Mouse (Mus musculus) NIH3T3 (cell line): ENCODE measurements at regions not wholly inside any gene's neighbourhood (a gene's known extent, or its start where the extent isn't known, plus 50 kb on each side); places are given as distances from the start of the nearest gene placed in this dataset.

Experiments used
- DNase-seq: peaks from one replicate; pipeline ENCODE4 v3.0.0-alpha.2; 2012; ENCODE audit warnings: low read depth

DNA sequence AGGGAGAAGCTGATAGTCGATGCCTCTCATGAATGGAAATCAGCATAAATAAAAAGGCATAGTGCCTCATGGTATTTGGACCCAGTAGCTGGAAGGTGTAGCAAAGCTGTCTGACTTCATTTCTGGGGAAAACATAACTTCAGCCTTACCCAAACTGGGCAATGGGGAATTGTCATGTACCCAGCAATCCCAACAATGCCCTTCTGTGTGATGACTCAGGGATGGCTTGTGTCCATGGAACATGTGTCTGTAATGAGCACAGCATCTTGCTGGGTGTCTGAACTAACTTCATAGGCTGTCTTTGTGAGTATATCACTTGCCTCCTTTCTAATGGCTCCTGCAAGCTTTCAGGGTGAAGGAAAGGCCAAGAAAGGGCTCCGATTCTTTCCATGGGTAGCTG is 140.3 kb downstream of the Bod1 start:
- DNase-seq = peak; percentile 75

- DNase-seq = no peak
These were observed 140.8 kb downstream of the Bod1 start for GRCm38 (mm10) chr11:31530851-31531250.

DNA sequence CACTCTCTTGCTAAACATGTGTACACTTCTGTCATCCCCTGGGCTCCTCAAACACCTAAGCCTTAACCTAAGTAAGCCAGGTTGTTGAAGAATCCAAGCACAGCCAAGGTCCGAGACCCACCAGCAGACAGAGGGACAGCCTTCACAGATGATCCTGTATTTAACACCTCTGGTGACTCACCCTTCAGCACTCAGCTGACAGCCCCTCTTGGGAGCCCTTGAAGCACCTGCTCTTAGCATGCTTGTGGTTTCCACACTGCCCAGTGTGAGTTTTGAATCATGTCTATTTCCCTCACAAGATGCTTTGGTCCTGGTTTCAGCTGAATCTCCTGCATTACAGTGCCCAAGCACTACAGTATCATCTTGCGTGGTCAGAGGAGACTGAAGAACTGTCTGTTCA is 142.0 kb downstream of the Bod1 start:
- DNase-seq = peak; percentile 25

GRCm38 (mm10) chr11:31524708-31525107 is 147.0 kb downstream of the Bod1 start:
- DNase-seq = peak; percentile 18

DNA sequence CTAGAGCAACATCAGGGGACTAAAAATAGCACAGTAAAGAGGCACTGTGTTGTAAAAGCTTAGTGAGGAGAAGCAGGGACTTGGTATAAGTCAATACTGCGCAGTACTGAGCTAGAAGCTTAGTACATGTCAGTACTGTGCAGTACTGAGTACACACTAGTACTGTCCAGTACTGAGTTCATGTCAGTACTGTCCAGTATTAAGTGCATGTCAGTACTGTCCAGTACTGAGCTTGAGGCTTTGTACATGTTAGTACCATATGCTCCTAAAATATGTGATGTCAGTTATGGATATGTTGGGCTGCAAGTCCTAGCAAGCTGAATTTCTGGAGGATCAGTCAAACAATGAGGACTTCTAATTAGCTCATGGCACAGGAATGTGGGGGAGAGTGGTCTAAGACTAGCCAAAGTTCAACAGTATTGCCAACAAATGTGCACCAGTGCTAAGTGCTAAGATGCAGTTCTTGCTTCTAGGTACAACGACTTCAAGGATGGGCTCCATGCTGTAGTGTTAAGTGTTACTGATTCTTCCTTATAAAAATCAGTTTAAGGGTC is 147.5 kb downstream of the Bod1 start:
- peak; percentile 47 for DNase-seq

DNA sequence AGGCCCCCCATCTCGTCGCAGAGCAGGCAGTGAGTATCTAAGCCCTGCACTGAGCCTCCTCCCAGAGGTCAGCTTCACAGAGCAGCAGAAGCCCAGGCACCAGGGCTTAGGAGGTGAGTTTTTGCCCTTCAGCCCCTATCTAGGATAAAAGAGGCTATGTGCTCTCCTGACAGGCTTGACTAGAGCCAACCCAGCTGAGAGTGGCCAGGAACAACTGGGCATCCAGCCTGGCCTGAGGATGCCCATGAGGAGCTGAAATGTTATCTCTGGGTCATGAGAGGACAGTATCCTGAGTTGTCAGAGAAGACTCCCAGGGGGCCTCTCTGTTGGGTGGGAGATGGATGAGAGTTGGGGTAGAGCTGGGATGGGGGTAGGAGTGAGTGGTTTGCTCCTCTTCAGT is 149.6 kb downstream of the Bod1 start:
- DNase-seq = no peak

DNA sequence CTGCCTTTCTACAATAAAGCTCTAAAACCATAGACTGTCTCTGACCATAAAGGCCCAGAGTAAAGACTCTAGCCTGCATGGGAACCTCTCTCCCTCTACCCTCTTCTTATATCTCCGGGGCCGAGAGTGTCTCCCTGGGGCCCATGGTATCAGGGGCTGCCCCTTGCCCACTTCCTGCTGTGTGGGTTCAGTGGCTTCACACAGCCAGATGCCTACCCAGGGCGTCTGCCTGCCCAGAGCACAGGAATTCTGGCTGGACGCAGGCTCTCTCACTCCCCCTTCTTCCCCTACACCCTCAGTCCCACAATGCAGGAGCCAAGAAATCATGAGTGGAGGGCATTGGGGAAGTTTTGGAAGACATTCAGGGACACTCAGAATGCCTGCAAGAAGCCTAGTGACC is 150.8 kb downstream of the Bod1 start:
- DNase-seq = no peak

DNA sequence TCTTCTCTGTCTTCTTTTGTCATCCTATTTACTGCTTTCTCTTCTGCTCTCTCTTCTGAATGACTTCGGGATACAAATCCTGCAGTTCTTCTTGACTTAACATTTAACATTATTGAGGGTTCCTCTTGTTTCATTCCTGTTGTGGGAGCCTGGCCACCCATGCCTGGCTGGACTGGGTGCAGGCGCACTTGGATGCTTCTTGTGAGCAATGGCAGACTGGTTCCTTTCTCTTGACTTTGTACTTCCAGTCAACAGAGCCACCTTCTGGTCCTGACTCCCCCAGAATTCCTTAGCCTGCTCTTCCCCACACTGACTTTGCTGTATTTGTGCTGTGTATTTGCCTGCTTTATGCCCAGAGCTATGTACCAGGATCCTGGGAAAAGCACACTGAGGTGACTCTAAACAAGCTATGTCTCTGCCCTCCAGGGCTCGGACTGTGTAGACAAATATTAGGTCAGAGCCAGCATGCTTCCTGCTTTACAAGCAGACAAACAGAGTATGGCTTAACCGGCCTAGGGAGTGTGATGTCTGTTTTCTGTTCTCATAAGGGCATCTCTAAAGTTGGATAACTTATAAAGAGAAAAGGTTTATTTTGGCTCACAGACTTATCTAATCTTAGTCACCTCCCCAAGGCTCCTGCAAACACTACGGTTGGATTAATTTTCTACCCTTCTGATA is 133.5 kb upstream of the Stc2 start:
- peak; percentile 31 for DNase-seq

- no peak for DNase-seq
These were observed 115.6 kb upstream of the Stc2 start for GRCm38 (mm10) chr11:31485429-31485828.

DNA sequence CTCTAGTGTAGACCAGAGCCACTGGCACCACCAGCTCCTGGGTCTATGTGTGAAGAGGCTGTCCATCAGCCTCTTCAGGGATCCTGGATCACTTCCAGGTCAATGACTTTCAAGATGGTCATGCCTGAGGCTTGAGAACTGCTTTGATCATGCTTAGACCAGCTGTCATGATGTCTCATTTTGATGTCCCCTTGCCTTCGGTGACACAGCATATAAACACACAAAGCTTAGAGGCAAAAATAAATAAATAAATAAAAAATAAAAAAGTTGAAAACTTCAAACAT is 111.1 kb upstream of the Stc2 start:
- no peak for DNase-seq

- no peak for DNase-seq
These were observed 110.6 kb upstream of the Stc2 start for GRCm38 (mm10) chr11:31480225-31481056.

GRCm38 (mm10) chr11:31477763-31478162 is 107.9 kb upstream of the Stc2 start:
- no peak for DNase-seq

GRCm38 (mm10) chr11:31477104-31477503 is 107.2 kb upstream of the Stc2 start:
- no peak for DNase-seq

DNA sequence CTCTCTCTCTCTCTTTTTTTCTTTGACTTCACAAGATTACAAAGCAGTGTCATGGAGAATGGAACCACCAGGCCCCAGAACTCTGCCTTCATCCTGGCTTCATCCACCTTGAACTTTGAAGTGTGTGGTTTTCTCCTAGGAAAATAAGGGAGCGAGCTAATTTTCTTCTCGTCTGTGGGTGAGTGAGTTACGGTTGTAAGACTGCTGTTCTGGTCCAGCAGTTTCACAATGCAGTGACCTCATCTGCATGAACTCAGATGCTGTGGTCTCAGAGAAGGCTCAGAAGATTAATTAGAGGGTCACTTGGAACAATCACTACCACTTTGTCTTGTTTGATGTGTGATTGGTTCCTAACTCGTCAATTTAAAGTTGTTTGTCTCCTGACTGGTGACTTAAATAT is 103.1 kb upstream of the Stc2 start:
- DNase-seq = no peak

DNA sequence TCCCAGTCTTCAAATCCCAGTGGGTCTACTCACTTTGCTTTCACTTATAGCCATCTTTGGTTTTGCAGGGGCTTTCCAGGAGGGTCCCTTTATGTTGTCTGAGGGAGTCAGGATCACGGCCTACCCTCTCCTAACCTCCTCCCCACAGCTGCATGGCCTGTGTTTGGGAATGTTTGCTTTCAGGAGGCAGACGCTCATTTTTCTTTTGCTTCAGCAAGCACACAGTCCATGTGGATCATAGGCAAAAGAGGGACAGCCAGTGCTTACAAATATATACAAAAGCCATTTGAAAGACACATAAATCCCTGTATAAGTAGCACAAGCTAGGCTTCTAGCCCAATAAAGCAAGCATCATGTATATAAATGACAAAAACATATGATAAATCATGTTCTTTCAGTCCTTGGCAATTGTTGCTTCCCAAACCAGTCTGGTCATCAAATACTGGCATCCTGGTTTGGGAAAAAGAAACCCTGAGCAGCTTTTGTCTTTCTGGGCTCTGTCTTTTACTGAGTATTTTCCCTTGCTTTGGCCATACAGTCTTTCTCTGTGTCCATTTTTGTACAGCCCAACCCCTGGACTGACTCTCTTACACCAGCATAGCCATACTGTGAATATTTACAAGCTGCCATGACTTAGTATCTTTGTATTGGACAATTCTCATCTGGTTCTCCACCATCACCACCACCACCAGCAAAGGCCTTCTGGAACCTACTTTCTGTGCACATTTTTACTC is 101.0 kb upstream of the Stc2 start:
- no peak for DNase-seq

- no peak for DNase-seq
These were observed 95.0 kb upstream of the Stc2 start for GRCm38 (mm10) chr11:31464844-31465243.

DNA sequence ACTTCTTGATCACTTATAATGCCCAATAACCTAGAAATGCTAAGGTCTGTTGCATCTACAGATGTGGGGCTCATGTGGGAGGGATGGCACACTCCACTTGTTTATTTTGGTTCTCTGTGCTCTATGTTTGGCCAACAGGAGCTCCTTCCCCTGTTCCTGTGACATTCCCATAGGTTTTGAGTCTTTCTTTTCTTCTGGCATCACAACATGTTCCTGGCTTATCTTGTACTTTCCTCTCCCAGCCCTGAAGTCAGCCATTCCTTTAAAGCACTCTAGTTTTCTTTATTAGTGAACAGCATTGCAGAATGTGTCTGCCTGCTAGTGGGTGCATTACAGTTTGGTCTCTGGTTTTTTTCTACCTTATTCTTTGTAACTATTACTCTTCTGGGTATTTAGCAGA is 92.6 kb upstream of the Stc2 start:
- no peak for DNase-seq

GRCm38 (mm10) chr11:31461824-31462223 is 92.0 kb upstream of the Stc2 start:
- peak; percentile 50 for DNase-seq

DNA sequence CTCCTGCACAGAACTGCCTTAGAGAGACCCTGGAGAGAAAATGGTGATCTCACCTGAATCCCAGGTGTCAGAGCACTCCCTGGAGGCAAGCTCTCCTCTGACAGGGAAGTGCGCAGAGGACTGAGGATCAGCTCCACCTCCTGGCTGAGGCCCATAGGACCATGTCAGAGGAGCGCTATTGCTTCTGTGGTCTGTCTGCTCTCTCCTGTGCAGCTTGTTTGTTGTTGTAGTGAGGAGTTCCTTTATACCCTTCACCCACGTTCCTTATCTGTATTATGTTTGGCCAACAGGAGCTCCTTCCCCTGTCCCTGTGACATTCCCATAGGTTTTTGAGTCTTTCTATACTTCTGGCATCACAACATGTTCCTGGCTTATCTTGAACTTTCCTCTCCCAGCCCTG is 91.5 kb upstream of the Stc2 start:
- DNase-seq = no peak

DNA sequence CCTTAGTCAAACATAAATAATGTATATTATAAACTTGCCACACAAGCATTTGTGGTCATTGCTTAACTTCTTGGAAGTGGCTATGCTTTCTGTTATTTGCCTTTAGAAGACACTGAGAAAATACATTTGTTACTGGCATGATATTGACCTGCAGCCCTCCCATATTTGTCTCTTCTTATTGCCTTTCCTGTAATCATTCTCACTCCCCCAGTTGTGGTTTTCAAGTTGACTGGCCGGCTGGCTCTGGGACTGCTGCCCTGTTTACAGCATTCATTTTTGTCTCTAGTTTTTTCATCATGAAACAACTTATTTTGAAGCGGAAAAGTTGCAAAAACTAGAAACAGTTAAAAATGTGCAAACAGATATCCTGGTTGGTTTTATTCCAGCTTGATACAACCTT is 57.5 kb upstream of the Stc2 start:
- no peak for DNase-seq
